9 mouse cellular contexts compared by ENCODE assay signal in genomic region chr2:168025882-168026281, GRCm38 (mm10). TPM values are rescaled to one million over a fixed set of nuclear protein-coding genes. Genes with fewer than 3 reads are reported as not detected.
A peak's percentile ranks its signal among the peaks of the same experiment; 100 is the strongest.
DNase-seq lines count a peak whose midpoint lies in the region; ATAC-seq and TF ChIP-seq lines count a peak whose summit lies in the region.
"Had no signal": no experiment of that assay in that cellular context is flagged by ENCODE, and none has a peak within 500 bp of the region (broad histone marks: within the 10 kb centered on the region; RNA-seq: fewer than 3 reads in every experiment).

No protein-coding gene starts in this region.

- H3K27ac ChIP-seq in intestine, postnatal 0 days (ENCODE audit: low read depth, low read length): no peak overlapping the region
- H3K27ac ChIP-seq: hindbrain, embryonic 10.5 days had no signal

- H3K27me3 ChIP-seq in intestine, postnatal 0 days (replicated peaks; ENCODE audit: control insufficient read depth, insufficient read depth, low read length): no peaks in the 10 kb centered on the region
- H3K27me3 ChIP-seq: Patski had no signal

- peak; percentile 62 for TF ChIP-seq CTCF in intestine, postnatal 0 days (IDR thresholded peaks at IDR 0.05; ENCODE audit: low read depth)

- peak; percentile 23 for DNase-seq in kidney, adult 18-20 months
- DNase-seq in kidney, adult 8-10 months: no peak
- DNase-seq in thymus, postnatal 4 days: peak; percentile 43
- no peak for DNase-seq in thymus, postnatal 36 days
- no peak for DNase-seq in cerebellum, postnatal 4 days (ENCODE audit: low spot score in 2 of 2)
- no peak for DNase-seq in left cerebral cortex, adult 9 months (ENCODE audit: low spot score in 2 of 2)

- no peak overlapping the region for H3K4me2 ChIP-seq in intestine, postnatal 0 days (replicated peaks; ENCODE audit: low read depth)

- no peaks in the 10 kb centered on the region; the same call in 1 of the 2 replicates for H3K36me3 ChIP-seq in intestine, postnatal 0 days (ENCODE audit: control insufficient read depth, insufficient read depth)
- H3K36me3 ChIP-seq: hindbrain, embryonic 10.5 days had no signal

- H3K9ac ChIP-seq in intestine, postnatal 0 days (ENCODE audit: low read depth, low read length): no peak overlapping the region

- no peak for ATAC-seq in intestine, postnatal 0 days
- ATAC-seq: Patski had no signal

- no peaks in the 10 kb centered on the region for H3K9me3 ChIP-seq in intestine, postnatal 0 days (ENCODE audit: control insufficient read depth)

- WGBS in intestine, postnatal 0 days: 89% methylated on average over 8 of the region's 8 CpGs

- H3K4me3 ChIP-seq in intestine, postnatal 0 days (ENCODE audit: low read depth, low read length): no peak overlapping the region
- H3K4me3 ChIP-seq: hindbrain, embryonic 10.5 days had no signal

- peaks cover 6% of the 10 kb centered on the region; the same call in 1 of the 2 replicates for H3K4me1 ChIP-seq in intestine, postnatal 0 days (replicated peaks; ENCODE audit: control insufficient read depth, insufficient read depth, low read length)

RNA-seq across cellular contexts. Expression of gene Ripor3, which starts 15.5 kb away (rescaled TPM):
- polyA plus RNA-seq in intestine, postnatal 0 days (2015; fragmentation: Nextera tagmentation; extraction: Ambion mirVana): 1.5 and 1.6 TPM in 2 replicates

RNA-seq across cellular contexts. Expression of gene Pard6b, which starts 54.9 kb away (rescaled TPM):
- 13.8 and 17.3 TPM in 2 replicates for polyA plus RNA-seq in intestine, postnatal 0 days (2015; fragmentation: Nextera tagmentation; extraction: Ambion mirVana)

Comparison
In these comparisons a context has a peak if more than half of its experiments do, and no peak if none do; other contexts are left out.
1. DNase-seq: peak in kidney, adult 18-20 months (single experiment) and thymus, postnatal 4 days (single experiment); none in kidney, adult 8-10 months (0 of 2), thymus, postnatal 36 days (0 of 2), cerebellum, postnatal 4 days (0 of 2) and left cerebral cortex, adult 9 months (0 of 2).